Mouse (Mus musculus): Measurements from ENCODE around the gene Gm20388. TPM values are rescaled to one million over a fixed set of nuclear protein-coding genes. Genes with fewer than 3 reads are reported as not detected.

The Gm20388 gene
- polyA plus RNA-seq, 1 experiment from 2014 or later = not detected

- Histone ChIP-seq H3K4me1 (replicated peaks; ENCODE audit: control insufficient read depth, insufficient read depth, low read length) (no peaks in the 10 kb centered on the region), H3K27ac (ENCODE audit: low read depth, low read length) (no peak overlapping the region), H3K4me2 (replicated peaks; ENCODE audit: low read depth) (no peak overlapping the region), H3K36me3 (ENCODE audit: control insufficient read depth, insufficient read depth) (no peaks in the 10 kb centered on the region; the same call in 1 of the 2 replicates), H3K9ac (ENCODE audit: low read depth, low read length) (no peak overlapping the region), H3K27me3 (replicated peaks; ENCODE audit: control insufficient read depth, insufficient read depth, low read length) (no peaks in the 10 kb centered on the region), H3K4me3 (ENCODE audit: low read depth, low read length) (no peak overlapping the region), H3K9me3 (ENCODE audit: control insufficient read depth) (no peaks in the 10 kb centered on the region)
- no peak for ATAC-seq
- TF ChIP-seq CTCF (IDR thresholded peaks at IDR 0.05; ENCODE audit: low read depth) = no peak
- WGBS = 66% methylated on average over 13 of the region's 13 CpGs
Measured at GRCm38 (mm10) chr8:122656056-122656999, 2745.7 kb downstream of the Gm20388 start.

- no peak for TF ChIP-seq CTCF (IDR thresholded peaks at IDR 0.05; ENCODE audit: low read depth)
- Histone ChIP-seq H3K4me2 (replicated peaks; ENCODE audit: low read depth) (no peak overlapping the region), H3K27ac (ENCODE audit: low read depth, low read length) (no peak overlapping the region), H3K36me3 (ENCODE audit: control insufficient read depth, insufficient read depth) (no peaks in the 10 kb centered on the region; the same call in 1 of the 2 replicates), H3K4me3 (ENCODE audit: low read depth, low read length) (no peak overlapping the region), H3K9me3 (ENCODE audit: control insufficient read depth) (no peaks in the 10 kb centered on the region), H3K9ac (ENCODE audit: low read depth, low read length) (no peak overlapping the region), H3K27me3 (replicated peaks; ENCODE audit: control insufficient read depth, insufficient read depth, low read length) (no peaks in the 10 kb centered on the region), H3K4me1 (replicated peaks; ENCODE audit: control insufficient read depth, insufficient read depth, low read length) (no peaks in the 10 kb centered on the region)
- 73% methylated on average over 10 of the region's 10 CpGs for WGBS
- ATAC-seq = no peak
Measured at GRCm38 (mm10) chr8:122658149-122658806, 2747.6 kb downstream of the Gm20388 start.

GRCm38 (mm10) chr8:122658807-122659160, 2748.1 kb downstream of the Gm20388 start:
- 80% methylated on average over 9 of the region's 9 CpGs for WGBS
- H3K27ac ChIP-seq (ENCODE audit: low read depth, low read length) = no peak overlapping the region
- H3K4me1 ChIP-seq (replicated peaks; ENCODE audit: control insufficient read depth, insufficient read depth, low read length) = no peaks in the 10 kb centered on the region

GRCm38 (mm10) chr8:122660022-122660421, 2749.4 kb downstream of the Gm20388 start:
- Histone ChIP-seq H3K36me3 (ENCODE audit: control insufficient read depth, insufficient read depth) (no peaks in the 10 kb centered on the region; the same call in 1 of the 2 replicates), H3K4me1 (replicated peaks; ENCODE audit: control insufficient read depth, insufficient read depth, low read length) (no peaks in the 10 kb centered on the region), H3K27ac (ENCODE audit: low read depth, low read length) (no peak overlapping the region), H3K9ac (ENCODE audit: low read depth, low read length) (no peak overlapping the region), H3K27me3 (replicated peaks; ENCODE audit: control insufficient read depth, insufficient read depth, low read length) (no peaks in the 10 kb centered on the region), H3K4me2 (replicated peaks; ENCODE audit: low read depth) (no peak overlapping the region), H3K4me3 (ENCODE audit: low read depth, low read length) (no peak overlapping the region), H3K9me3 (ENCODE audit: control insufficient read depth) (no peaks in the 10 kb centered on the region)
- ATAC-seq = no peak
- peak; percentile 73 for TF ChIP-seq CTCF (IDR thresholded peaks at IDR 0.05; ENCODE audit: low read depth)
- 79% methylated on average over 2 of the region's 2 CpGs for WGBS

More at GRCm38 (mm10) chr8:122658807-122659160, 2748.1 kb downstream of the Gm20388 start:
- Histone ChIP-seq H3K4me3 (ENCODE audit: low read depth, low read length) (no peak overlapping the region), H3K27me3 (replicated peaks; ENCODE audit: control insufficient read depth, insufficient read depth, low read length) (no peaks in the 10 kb centered on the region), H3K4me2 (replicated peaks; ENCODE audit: low read depth) (no peak overlapping the region), H3K9ac (ENCODE audit: low read depth, low read length) (no peak overlapping the region), H3K9me3 (ENCODE audit: control insufficient read depth) (no peaks in the 10 kb centered on the region), H3K36me3 (ENCODE audit: control insufficient read depth, insufficient read depth) (no peaks in the 10 kb centered on the region; the same call in 1 of the 2 replicates)
- no peak for ATAC-seq
- TF ChIP-seq CTCF (IDR thresholded peaks at IDR 0.05; ENCODE audit: low read depth) = no peak

GRCm38 (mm10) chr8:122661138-122661537, 2750.5 kb downstream of the Gm20388 start:
- no peak for TF ChIP-seq CTCF (IDR thresholded peaks at IDR 0.05; ENCODE audit: low read depth)
- Histone ChIP-seq H3K27ac (ENCODE audit: low read depth, low read length) (no peak overlapping the region), H3K9ac (ENCODE audit: low read depth, low read length) (no peak overlapping the region), H3K4me3 (ENCODE audit: low read depth, low read length) (no peak overlapping the region), H3K9me3 (ENCODE audit: control insufficient read depth) (no peaks in the 10 kb centered on the region), H3K4me2 (replicated peaks; ENCODE audit: low read depth) (no peak overlapping the region), H3K27me3 (replicated peaks; ENCODE audit: control insufficient read depth, insufficient read depth, low read length) (no peaks in the 10 kb centered on the region), H3K36me3 (ENCODE audit: control insufficient read depth, insufficient read depth) (no peaks in the 10 kb centered on the region; the same call in 1 of the 2 replicates), H3K4me1 (replicated peaks; ENCODE audit: control insufficient read depth, insufficient read depth, low read length) (no peaks in the 10 kb centered on the region)
- peak; percentile 19; the same call in 1 of the 2 replicates for ATAC-seq
- 57% methylated on average over 7 of the region's 7 CpGs for WGBS

- no peak overlapping the region for H3K4me2 ChIP-seq (replicated peaks; ENCODE audit: low read depth)
- TF ChIP-seq CTCF (IDR thresholded peaks at IDR 0.05; ENCODE audit: low read depth) = no peak
- H3K27me3 ChIP-seq (replicated peaks; ENCODE audit: control insufficient read depth, insufficient read depth, low read length) = no peaks in the 10 kb centered on the region
- WGBS = 83% methylated on average over 2 of the region's 2 CpGs
- H3K4me1 ChIP-seq (replicated peaks; ENCODE audit: control insufficient read depth, insufficient read depth, low read length) = no peaks in the 10 kb centered on the region
- no peak overlapping the region for H3K4me3 ChIP-seq (ENCODE audit: low read depth, low read length)
- H3K36me3 ChIP-seq (ENCODE audit: control insufficient read depth, insufficient read depth) = no peaks in the 10 kb centered on the region; the same call in 1 of the 2 replicates
- H3K9me3 ChIP-seq (ENCODE audit: control insufficient read depth) = no peaks in the 10 kb centered on the region
- no peak overlapping the region for H3K9ac ChIP-seq (ENCODE audit: low read depth, low read length)
- ATAC-seq = no peak
- no peak overlapping the region for H3K27ac ChIP-seq (ENCODE audit: low read depth, low read length)
Measured at GRCm38 (mm10) chr8:122661894-122662293, 2751.3 kb downstream of the Gm20388 start.
